Comparison of ENCODE assay signal across 8 mouse cellular contexts in the genomic region with DNA sequence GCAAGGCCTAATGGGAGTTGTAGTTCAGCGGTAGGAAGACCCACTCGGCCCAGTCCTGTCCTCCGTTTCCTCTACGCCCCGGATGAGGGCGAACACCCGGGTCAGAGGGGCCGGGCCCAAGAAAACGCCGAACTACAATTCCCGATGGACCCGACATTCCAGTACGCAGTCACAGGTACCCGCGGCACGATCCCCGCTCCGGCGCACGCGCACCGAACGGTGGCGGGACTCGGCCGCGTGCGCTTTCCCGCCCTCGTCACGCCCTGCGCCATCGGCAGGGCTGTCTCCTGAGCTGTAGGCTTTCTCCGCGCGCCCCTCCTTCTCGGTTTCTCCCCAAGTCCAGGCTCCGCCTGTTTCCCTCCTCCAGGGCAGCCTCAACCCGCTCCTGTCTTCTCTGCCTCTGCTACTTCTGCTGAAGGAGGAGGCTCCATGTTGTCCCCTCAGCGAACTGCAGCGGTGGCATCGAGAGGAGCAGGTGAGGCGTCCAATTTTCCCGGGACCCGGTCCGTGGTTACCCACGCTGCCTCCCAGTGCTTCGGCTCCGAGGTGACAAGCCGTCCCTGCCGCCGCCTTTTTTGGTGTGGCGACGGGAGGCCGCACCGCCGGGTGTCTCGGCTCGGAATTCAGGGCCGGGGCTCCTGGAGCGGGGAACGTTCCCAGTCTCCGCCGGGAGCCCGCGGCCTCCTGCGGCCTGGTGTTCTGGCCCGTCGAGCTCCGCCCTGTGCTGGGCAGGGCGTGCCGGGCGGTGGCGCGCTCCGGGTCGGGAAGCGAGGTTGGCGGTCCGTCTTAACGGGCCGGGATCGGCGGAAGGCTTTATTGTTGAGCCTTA. TPM values are rescaled to one million over a fixed set of nuclear protein-coding genes. Genes with fewer than 3 reads are reported as not detected.
DNase-seq lines count a peak whose midpoint lies in the region; ATAC-seq and TF ChIP-seq lines count a peak whose summit lies in the region.

No protein-coding gene starts in this region.

- H3K9me3 ChIP-seq in hindbrain, embryonic 15.5 days, result no peaks in the 10 kb centered on the region

- H3K4me2 ChIP-seq in hindbrain, embryonic 15.5 days, result peak overlapping the region; percentile 62

- H3K36me3 ChIP-seq in hindbrain, embryonic 15.5 days, result no peaks in the 10 kb centered on the region

- DNase-seq in Patski (ENCODE audit: low read depth, low spot score), result peak; percentile 88
- peak; percentile 95 to 97 for DNase-seq in cerebellum, postnatal 14 days
- peak; percentile 92 to 97 for DNase-seq in frontal cortex, postnatal 25 days (ENCODE audit: low spot score in 2 of 2)
- peak; percentile 97 for DNase-seq in left cerebral cortex, adult 11 months (ENCODE audit: low spot score)
- DNase-seq in lung, postnatal 4 days, result peak; percentile 95 to 99
- DNase-seq in retina, postnatal 7 days (ENCODE audit: low read depth, low spot score), result peak; percentile 89
- DNase-seq in urinary bladder, adult 2 months (ENCODE audit: low spot score), result peak; percentile 91

- H3K4me3 ChIP-seq in hindbrain, embryonic 15.5 days, result peak overlapping the region; percentile 69

- H3K27me3 ChIP-seq in Patski, result no peaks in the 10 kb centered on the region
- H3K27me3 ChIP-seq in hindbrain, embryonic 15.5 days, result no peaks in the 10 kb centered on the region

- under 1% methylated on average over 83 of the region's 84 CpGs for WGBS in hindbrain, embryonic 15.5 days

- in situ Hi-C loops in Patski (cut with MboI; ENCODE audit: low pct_unique_long_range_greater_than_20kb), result no loop called here

- peaks cover 8% of the 10 kb centered on the region for H3K4me1 ChIP-seq in hindbrain, embryonic 15.5 days (replicated peaks)

- H3K27ac ChIP-seq in hindbrain, embryonic 15.5 days (replicated peaks), result peak overlapping the region; percentile 96

- CTCF ChIA-PET in Patski (lab: Charles Lee), result interaction anchor here (2.8 kb wide), 1 partner anchor 11 kb away, joined by 6 read pairs; the partner anchor contains the start of gene Rtn3

- POLR2A ChIA-PET in Patski (lab: Charles Lee), result interaction anchor here (0.9 to 1.8 kb wide), 2 partner anchors 13 to 15 kb away, joined by 3 to 5 read pairs; no protein-coding TSS in a partner anchor

- TF ChIP-seq CTCF in Patski (IDR thresholded peaks at IDR 0.05), result no peak

- peak overlapping the region; percentile 81 for H3K9ac ChIP-seq in hindbrain, embryonic 15.5 days

- ATAC-seq in Patski, result peak; percentile 97
- ATAC-seq in hindbrain, embryonic 15.5 days (ENCODE audit: low FRiP score, low read depth), result peak; percentile 97

RNA-seq across cellular contexts. Expression of gene Atl3, which starts 0.6 kb away (rescaled TPM):
- 84.9 TPM for polyA plus RNA-seq in Patski (2021)
- 6.6 and 6.8 TPM in 2 replicates for polyA plus RNA-seq in hindbrain, embryonic 15.5 days (2015; fragmentation: Nextera tagmentation; extraction: Ambion mirVana)
- polyA plus RNA-seq in urinary bladder, adult 2 months (2012; rRNA removed), result 53.8 and 65.3 TPM in 2 replicates

RNA-seq across cellular contexts. Expression of gene Rtn3, which starts 11.3 kb away (rescaled TPM):
- polyA plus RNA-seq in Patski (2021), result 309 TPM
- 643 and 672 TPM in 2 replicates for polyA plus RNA-seq in hindbrain, embryonic 15.5 days (2015; fragmentation: Nextera tagmentation; extraction: Ambion mirVana)
- polyA plus RNA-seq in urinary bladder, adult 2 months (2012; rRNA removed), result 120 and 126 TPM in 2 replicates

Comparison
In these comparisons a context has a peak if more than half of its experiments do, and no peak if none do; other contexts are left out.
1. Peak in every context shown above with its lines: DNase-seq, ATAC-seq, H3K4me3 ChIP-seq and H3K27ac ChIP-seq.